Mouse (Mus musculus): ENCODE data around the gene Rpl10l. TPM values are rescaled to one million over a fixed set of nuclear protein-coding genes. Genes with fewer than 3 reads are reported as not detected.

The Rpl10l gene
- total RNA-seq (2021), result not detected in 2 replicates
- long read RNA-seq, experiment 1, result 0 reads
- long read RNA-seq, experiment 2, result 0 reads

DNA sequence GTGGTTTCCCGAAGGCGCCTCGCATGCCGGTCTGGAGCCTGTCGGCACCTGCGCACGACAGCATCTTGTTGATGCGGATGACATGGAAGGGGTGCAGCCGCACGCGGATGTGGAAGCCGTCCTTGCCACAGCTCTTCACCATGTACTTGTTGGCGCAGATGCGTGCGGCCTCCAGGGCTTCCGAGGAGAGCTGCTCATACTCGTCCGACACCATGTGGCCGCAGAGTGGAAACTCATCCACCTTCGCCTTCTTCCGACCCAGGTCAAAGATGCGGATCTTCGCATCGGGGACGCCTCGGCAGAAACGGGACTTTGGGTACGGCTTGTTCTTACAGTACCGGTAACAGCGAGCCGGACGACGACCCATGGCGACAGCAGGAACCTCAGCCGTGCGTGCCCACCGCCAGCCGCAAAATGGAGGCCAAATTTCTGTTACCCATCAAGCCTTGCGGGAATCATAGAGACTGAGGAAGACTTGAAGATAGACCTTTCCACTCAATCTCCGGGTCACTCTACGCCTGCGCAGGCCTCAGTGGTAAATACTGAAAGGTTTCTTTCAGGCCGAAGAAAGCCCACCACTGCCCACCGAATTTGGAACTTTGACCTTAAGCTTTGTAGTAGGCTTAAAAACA, at the start of gene Rpl10l:
Gene Rpl10l, minus strand, starts transcription at position 411 of the 632 bp plus-strand sequence.
- DNase-seq, result no peak

DNA sequence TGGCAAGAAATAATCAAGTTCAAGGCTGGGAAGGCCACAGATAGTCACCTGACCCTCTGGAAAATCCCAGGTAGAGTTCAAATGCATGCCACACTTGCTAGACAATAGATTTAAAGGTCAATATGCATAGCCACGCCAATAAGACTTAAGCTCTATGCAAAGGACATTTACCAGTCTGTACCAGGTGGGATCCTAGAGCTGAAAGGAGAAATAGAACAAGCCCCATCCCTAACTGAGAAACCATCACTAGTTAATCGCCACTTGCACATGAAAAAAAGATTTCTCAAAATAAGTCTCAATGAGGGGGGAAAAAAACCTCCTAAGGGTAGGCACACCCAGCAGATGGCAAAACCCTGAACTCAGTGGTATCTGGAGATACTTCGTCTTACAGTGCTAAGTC, 8.3 kb downstream of the Rpl10l start:
- no peak for DNase-seq

GRCm38 (mm10) chr12:66245461-66246099, 38.6 kb downstream of the Rpl10l start:
- no peak for DNase-seq

- no peak for DNase-seq
Observed at GRCm38 (mm10) chr12:66234158-66234557, 50.0 kb downstream of the Rpl10l start.
